Mouse (Mus musculus): Measurements from ENCODE around the gene Olfr651. TPM values are rescaled to one million over a fixed set of nuclear protein-coding genes. Genes with fewer than 3 reads are reported as not detected.
"Not testable (repeated sequence)": the region's sequence is repeated elsewhere in the genome, so short reads cannot be mapped to it uniquely, and the experiment has no call there.

Gene Olfr651
- polyA plus RNA-seq (2015; fragmentation: Nextera tagmentation; extraction: Ambion mirVana), result not detected in 2 replicates

- H3K9me3 ChIP-seq (replicated peaks), result no peaks in the 10 kb centered on the region
- no peak within 1 kb of the TSS for H3K4me2 ChIP-seq
- 53% methylated on average over 5 of the region's 5 CpGs for WGBS (ENCODE audit: insufficient replicate concordance)
Observed at GRCm38 (mm10) chr7:104549833-104550232, at the start of gene Olfr651. Gene Olfr651, plus strand, starts transcription at chr7:104550133.

GRCm38 (mm10) chr7:104501186-104501585 is 48.7 kb upstream of the Olfr651 start:
- H3K36me3 ChIP-seq; DNase-seq; H3K27me3 ChIP-seq; H3K4me3 ChIP-seq (replicated peaks); H3K4me1 ChIP-seq (replicated peaks); H3K27ac ChIP-seq; H3K4me2 ChIP-seq; H3K9me3 ChIP-seq (replicated peaks); H3K9ac ChIP-seq; ATAC-seq (ENCODE audit: low read depth): not testable (repeated sequence)
- WGBS (ENCODE audit: insufficient replicate concordance), result 51% methylated on average over 6 of the region's 6 CpGs

More at GRCm38 (mm10) chr7:104549833-104550232, at the start of gene Olfr651:
- no peaks in the 10 kb centered on the region for H3K36me3 ChIP-seq
- H3K4me1 ChIP-seq (replicated peaks), result no peaks in the 10 kb centered on the region
- no peaks in the 10 kb centered on the region for H3K27me3 ChIP-seq
- H3K9ac ChIP-seq, result no peak within 1 kb of the TSS
- no peak within 1 kb of the TSS for H3K4me3 ChIP-seq (replicated peaks)
- DNase-seq (no peak), ATAC-seq (ENCODE audit: low read depth) (no peak)
- H3K27ac ChIP-seq, result no peak within 1 kb of the TSS

- WGBS (ENCODE audit: insufficient replicate concordance), result 2% methylated on average over 58 of the region's 59 CpGs
- Histone ChIP-seq H3K27me3 (peaks cover 8% of the 10 kb centered on the region), H3K36me3 (no peaks in the 10 kb centered on the region), H3K4me2 (peak overlapping the region; percentile 57), H3K9me3 (replicated peaks) (no peaks in the 10 kb centered on the region), H3K27ac (no peak overlapping the region), H3K4me1 (replicated peaks) (no peaks in the 10 kb centered on the region), H3K4me3 (replicated peaks) (peak overlapping the region; percentile 51), H3K9ac (no peak overlapping the region)
- DNase-seq (no peak), ATAC-seq (ENCODE audit: low read depth) (peak; percentile 62)
Observed at GRCm38 (mm10) chr7:104501589-104502371, 48.2 kb upstream of the Olfr651 start.

- not testable (repeated sequence) for H3K36me3 ChIP-seq; H3K4me3 ChIP-seq (replicated peaks); DNase-seq; H3K27me3 ChIP-seq; H3K27ac ChIP-seq; H3K9ac ChIP-seq; H3K4me1 ChIP-seq (replicated peaks); H3K4me2 ChIP-seq; H3K9me3 ChIP-seq (replicated peaks)
- peak; percentile 48; the same call in 1 of the 2 replicates for ATAC-seq (ENCODE audit: low read depth)
Observed at GRCm38 (mm10) chr7:104507421-104508065, 42.4 kb upstream of the Olfr651 start, which contains the start of gene Trim30d. Gene Trim30d, minus strand, starts transcription at chr7:104507849.

GRCm38 (mm10) chr7:104552700-104553099 is 2.8 kb downstream of the Olfr651 start:
- no peak for ATAC-seq (ENCODE audit: low read depth)
- Histone ChIP-seq H3K4me3 (replicated peaks) (no peak overlapping the region), H3K27me3 (no peaks in the 10 kb centered on the region), H3K36me3 (no peaks in the 10 kb centered on the region), H3K4me2 (no peak overlapping the region), H3K9me3 (replicated peaks) (no peaks in the 10 kb centered on the region), H3K4me1 (replicated peaks) (no peaks in the 10 kb centered on the region), H3K27ac (no peak overlapping the region), H3K9ac (no peak overlapping the region)
- no peak for DNase-seq
- 55% methylated on average over 1 of the region's 1 CpGs for WGBS (ENCODE audit: insufficient replicate concordance)

GRCm38 (mm10) chr7:104560601-104561000 is 10.7 kb downstream of the Olfr651 start, which contains the start of gene Olfr652:
Gene Olfr652, plus strand, starts transcription at chr7:104560901.
- no peak for ATAC-seq (ENCODE audit: low read depth)
- H3K9me3 ChIP-seq (replicated peaks), result no peaks in the 10 kb centered on the region

GRCm38 (mm10) chr7:104577014-104577413 is 27.1 kb downstream of the Olfr651 start, which contains the start of gene Olfr653:
Gene Olfr653, plus strand, starts transcription at chr7:104577314.
- no peak within 1 kb of the TSS for H3K27ac ChIP-seq
- DNase-seq, result no peak
- ATAC-seq (ENCODE audit: low read depth), result no peak
- H3K4me1 ChIP-seq (replicated peaks), result no peaks in the 10 kb centered on the region
- H3K4me2 ChIP-seq, result no peak within 1 kb of the TSS
- WGBS (ENCODE audit: insufficient replicate concordance), result 44% methylated on average over 2 of the region's 2 CpGs
- no peak within 1 kb of the TSS for H3K4me3 ChIP-seq (replicated peaks)
- no peaks in the 10 kb centered on the region for H3K9me3 ChIP-seq (replicated peaks)
- H3K9ac ChIP-seq, result no peak within 1 kb of the TSS
- no peaks in the 10 kb centered on the region for H3K27me3 ChIP-seq
- H3K36me3 ChIP-seq, result no peaks in the 10 kb centered on the region

More at GRCm38 (mm10) chr7:104560601-104561000, 10.7 kb downstream of the Olfr651 start, which contains the start of gene Olfr652:
- no peak for DNase-seq
- no peaks in the 10 kb centered on the region for H3K36me3 ChIP-seq
- H3K27ac ChIP-seq, result no peak within 1 kb of the TSS
- H3K27me3 ChIP-seq, result no peaks in the 10 kb centered on the region
- no peak within 1 kb of the TSS for H3K4me2 ChIP-seq
- no peak within 1 kb of the TSS for H3K9ac ChIP-seq
- no peaks in the 10 kb centered on the region for H3K4me1 ChIP-seq (replicated peaks)
- H3K4me3 ChIP-seq (replicated peaks), result no peak within 1 kb of the TSS

GRCm38 (mm10) chr7:104580846-104581245 is 30.9 kb downstream of the Olfr651 start:
- no peaks in the 10 kb centered on the region for H3K4me1 ChIP-seq (replicated peaks)

GRCm38 (mm10) chr7:104581429-104581828 is 31.5 kb downstream of the Olfr651 start:
- Histone ChIP-seq H3K9me3 (replicated peaks) (no peaks in the 10 kb centered on the region), H3K36me3 (no peaks in the 10 kb centered on the region), H3K4me2 (no peak overlapping the region), H3K27me3 (no peaks in the 10 kb centered on the region), H3K4me3 (replicated peaks) (no peak overlapping the region), H3K27ac (no peak overlapping the region), H3K9ac (no peak overlapping the region), H3K4me1 (replicated peaks) (no peaks in the 10 kb centered on the region)
- no peak for ATAC-seq (ENCODE audit: low read depth)
- WGBS (ENCODE audit: insufficient replicate concordance), result 63% methylated on average over 4 of the region's 4 CpGs
- DNase-seq, result no peak

More at GRCm38 (mm10) chr7:104580846-104581245, 30.9 kb downstream of the Olfr651 start:
- no peak for DNase-seq
- WGBS (ENCODE audit: insufficient replicate concordance), result 77% methylated on average over 4 of the region's 4 CpGs
- Histone ChIP-seq H3K4me3 (replicated peaks) (no peak overlapping the region), H3K4me2 (no peak overlapping the region), H3K36me3 (no peaks in the 10 kb centered on the region), H3K27ac (no peak overlapping the region), H3K9ac (no peak overlapping the region), H3K27me3 (no peaks in the 10 kb centered on the region), H3K9me3 (replicated peaks) (no peaks in the 10 kb centered on the region)
- ATAC-seq (ENCODE audit: low read depth), result no peak

GRCm38 (mm10) chr7:104586725-104587124 is 36.8 kb downstream of the Olfr651 start, which contains the start of gene Olfr654:
Gene Olfr654, plus strand, starts transcription at chr7:104587025.
- no peaks in the 10 kb centered on the region for H3K27me3 ChIP-seq
- H3K9ac ChIP-seq, result no peak within 1 kb of the TSS
- no peak within 1 kb of the TSS for H3K4me2 ChIP-seq
- H3K36me3 ChIP-seq, result no peaks in the 10 kb centered on the region
- WGBS (ENCODE audit: insufficient replicate concordance), result 65% methylated on average over 4 of the region's 4 CpGs
- ATAC-seq (ENCODE audit: low read depth), result no peak
- no peaks in the 10 kb centered on the region for H3K4me1 ChIP-seq (replicated peaks)
- H3K4me3 ChIP-seq (replicated peaks), result no peak within 1 kb of the TSS
- no peak within 1 kb of the TSS for H3K27ac ChIP-seq
- DNase-seq, result no peak
- H3K9me3 ChIP-seq (replicated peaks), result no peaks in the 10 kb centered on the region

- Histone ChIP-seq H3K4me1 (replicated peaks) (no peaks in the 10 kb centered on the region), H3K9me3 (replicated peaks) (no peaks in the 10 kb centered on the region), H3K36me3 (no peaks in the 10 kb centered on the region), H3K4me2 (no peak overlapping the region), H3K4me3 (replicated peaks) (no peak overlapping the region), H3K27ac (no peak overlapping the region), H3K9ac (no peak overlapping the region), H3K27me3 (no peaks in the 10 kb centered on the region)
- ATAC-seq (ENCODE audit: low read depth) (no peak), DNase-seq (no peak)
- 61% methylated on average over 5 of the region's 5 CpGs for WGBS (ENCODE audit: insufficient replicate concordance)
Observed at GRCm38 (mm10) chr7:104588274-104588673, 38.3 kb downstream of the Olfr651 start.
